Mouse (Mus musculus) thymus, adult 18-20 months (tissue): ENCODE data around the gene Gm37596.
"Not testable (repeated sequence)": the region's sequence is repeated elsewhere in the genome, so short reads cannot be mapped to it uniquely, and the experiment has no call there.

ENCODE experiments used
- DNase-seq, 2 experiments: peaks; one replicate each; pipeline ENCODE4 v3.0.0; 2022; ENCODE audit warnings: mixed read lengths in 2 of 2

The Gm37596 gene

DNA sequence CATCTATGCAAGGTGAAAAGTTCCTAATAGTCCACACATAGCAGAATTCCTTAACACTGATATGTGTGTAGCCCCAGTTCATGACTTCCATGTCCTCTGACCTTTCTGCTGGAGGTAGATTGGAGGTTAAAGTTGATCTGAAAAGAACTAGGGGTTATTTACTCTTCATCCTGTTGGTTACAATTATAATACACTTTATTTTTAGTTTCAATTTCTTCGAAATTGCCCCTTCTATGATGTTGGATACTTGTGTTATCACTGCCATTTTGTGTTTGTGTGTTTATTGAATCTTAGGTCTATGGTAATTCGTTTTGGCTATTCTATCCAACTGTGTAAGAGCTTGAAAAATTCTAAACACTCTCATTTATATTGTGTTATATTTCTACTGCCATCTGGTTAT is at the start of gene Gm37596:
Gm37596 (minus strand) TSS at position 101 of the 400 bp plus-strand sequence.
- not testable (repeated sequence) for DNase-seq

DNA sequence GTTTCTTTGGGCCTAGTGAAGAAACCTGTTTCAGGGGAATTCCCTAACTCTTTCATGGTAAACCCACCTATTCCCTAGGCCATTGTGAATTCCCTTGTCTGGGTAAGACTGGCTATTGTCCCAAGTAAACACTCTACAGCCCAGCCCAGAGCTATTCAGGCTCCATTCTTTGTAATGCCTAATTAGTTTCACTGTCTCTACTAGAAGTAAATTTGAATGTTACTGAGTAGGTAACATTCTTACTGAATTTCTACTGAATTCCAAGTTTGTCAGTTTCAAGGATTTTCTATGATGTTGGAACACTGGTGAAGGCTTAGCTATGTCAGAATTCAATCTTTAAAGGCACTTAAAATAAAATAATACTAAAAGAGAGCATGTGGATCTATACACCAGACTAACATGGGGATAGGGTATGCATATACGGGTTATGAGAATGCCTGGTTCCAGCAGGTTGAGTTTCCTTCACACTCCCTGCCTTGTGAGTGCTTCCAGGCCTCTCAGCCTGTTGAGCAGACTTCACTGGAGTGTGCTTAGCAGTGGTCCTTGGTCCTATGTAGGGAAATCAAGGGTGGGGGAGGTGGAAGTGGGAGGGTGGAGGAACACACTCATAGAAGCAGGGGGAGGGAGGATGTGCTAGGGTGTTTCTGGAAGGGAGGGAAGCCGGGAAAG is 16.2 kb upstream of the Gm37596 start:
- DNase-seq = not testable (repeated sequence)

DNA sequence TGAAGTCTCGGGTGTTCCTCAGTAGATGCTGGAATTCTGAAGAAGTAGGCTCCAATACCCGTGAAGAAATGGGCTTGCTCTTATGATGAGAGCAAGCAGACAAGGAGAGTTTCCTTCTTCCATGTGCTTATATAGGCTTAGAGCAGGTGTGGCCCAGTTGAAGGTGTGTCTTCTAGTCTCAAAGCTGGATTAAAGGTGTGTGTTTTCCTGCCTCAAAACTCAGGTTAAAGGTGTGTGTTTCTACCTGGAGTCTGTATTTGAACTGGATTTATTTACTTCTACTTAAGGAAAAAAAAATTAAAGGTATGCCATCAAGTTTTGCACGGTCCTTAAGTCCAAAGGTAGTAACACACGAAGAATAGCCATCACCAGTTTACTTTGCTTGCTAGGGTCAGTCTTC is 16.7 kb downstream of the Gm37596 start, which contains the start of gene Tdpoz1:
Tdpoz1 (minus strand) TSS at position 101 of the 400 bp plus-strand sequence.
- DNase-seq = not testable (repeated sequence)

DNA sequence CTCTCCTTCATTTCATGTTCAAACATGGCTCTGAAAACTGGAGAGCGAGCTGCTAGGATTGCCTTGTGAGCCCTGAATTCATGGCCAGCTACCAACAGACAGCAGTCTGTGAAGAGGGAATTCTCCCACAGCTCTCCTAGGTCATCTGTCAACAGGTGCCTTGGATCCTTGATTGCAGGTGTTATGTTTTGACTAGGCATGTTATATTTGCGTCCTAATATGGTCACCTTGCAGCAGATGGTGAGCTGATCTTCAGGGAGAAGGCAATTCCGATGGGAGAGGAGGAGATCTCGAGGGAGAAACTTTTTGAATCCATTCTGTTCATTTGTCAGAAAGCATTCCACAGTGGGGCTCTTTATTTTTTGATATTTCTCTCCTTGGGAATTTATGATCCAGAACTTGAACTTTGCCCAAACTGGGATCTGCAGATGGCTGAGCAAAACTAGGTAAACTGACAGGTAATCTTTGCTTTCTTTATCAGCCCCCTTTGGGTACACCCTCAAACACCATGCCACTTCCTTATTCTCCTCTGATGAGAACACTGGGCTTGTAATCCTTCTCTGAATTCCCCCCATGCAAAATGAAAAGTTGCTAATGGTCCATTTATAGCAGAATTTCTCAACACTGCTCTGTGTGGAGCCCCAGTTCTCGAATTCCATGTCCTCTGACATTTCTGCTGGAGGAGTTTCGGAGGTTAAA is 21.9 kb downstream of the Gm37596 start:
- DNase-seq = not testable (repeated sequence)

DNA sequence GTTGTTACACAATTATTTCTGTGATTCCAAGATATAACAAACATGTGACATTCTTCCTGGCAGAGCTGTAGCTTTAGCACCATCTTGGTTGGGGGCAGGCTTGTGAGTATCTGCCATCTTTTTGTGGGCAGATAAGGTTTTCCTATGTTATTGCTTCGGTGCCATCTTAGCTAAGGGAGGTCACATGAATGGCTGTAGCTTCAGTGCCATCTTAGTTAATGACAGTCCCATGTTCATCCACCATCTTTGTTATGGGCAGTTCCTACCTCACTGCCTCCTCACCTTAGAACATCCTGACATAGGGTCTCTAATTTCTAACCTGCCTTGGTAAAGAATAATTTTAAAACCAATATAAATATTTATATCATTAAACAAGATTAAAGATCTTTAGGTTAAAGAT is 38.6 kb downstream of the Gm37596 start:
- no peak for DNase-seq

DNA sequence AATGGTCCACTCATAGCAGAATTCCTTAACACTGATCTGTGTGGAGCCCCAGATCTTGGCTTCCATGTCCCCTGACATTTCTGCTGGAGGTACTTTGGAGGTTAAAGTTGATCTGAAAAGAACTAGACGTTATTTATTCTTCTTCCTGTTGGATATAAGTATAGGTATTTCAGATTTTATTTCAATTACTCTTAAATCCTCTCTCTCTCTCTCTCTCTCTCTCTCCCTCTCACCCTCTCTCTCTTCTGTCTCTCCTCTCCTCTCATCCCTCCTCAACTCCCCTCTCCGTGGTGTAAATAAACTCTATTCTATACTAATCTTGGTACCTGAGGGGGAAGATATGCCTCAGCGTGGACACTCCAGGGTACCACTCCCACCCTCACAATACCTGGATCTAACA is 40.3 kb downstream of the Gm37596 start, which contains the start of gene Tdpoz2:
Tdpoz2 (minus strand) TSS at position 101 of the 400 bp plus-strand sequence.
- no peak for DNase-seq
